Mouse (Mus musculus): Measurements from ENCODE around the gene Syt7. TPM values are rescaled to one million over a fixed set of nuclear protein-coding genes. Genes with fewer than 3 reads are reported as not detected.

The Syt7 gene
- polyA plus RNA-seq, 1 experiment from 2014 or later, result 12.0 TPM

DNA sequence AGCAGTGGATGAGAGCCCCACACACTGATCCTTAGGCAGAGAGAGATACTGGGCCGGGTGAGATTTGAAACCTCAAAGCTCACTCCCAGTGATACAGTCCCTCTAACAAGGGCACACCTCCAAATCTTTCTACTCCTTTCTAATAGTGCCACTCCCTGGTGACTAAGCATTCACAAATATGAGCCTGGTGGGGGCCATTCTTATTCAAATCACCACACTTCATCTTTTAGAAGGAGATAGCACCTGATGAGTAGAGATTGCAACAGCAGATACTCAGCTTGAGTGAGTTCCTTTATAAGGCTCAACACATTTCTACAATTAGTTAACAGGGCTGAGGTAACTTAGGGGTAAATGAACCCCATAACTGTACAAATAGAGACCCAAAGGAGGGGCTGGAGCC lies 15.7 kb upstream of the Syt7 start:
- Histone ChIP-seq H3K27ac (no peak overlapping the region), H3K4me1 (replicated peaks; ENCODE audit: control insufficient read depth, insufficient read depth, low read length) (no peaks in the 10 kb centered on the region), H3K9ac (no peak overlapping the region), H3K4me2 (replicated peaks) (no peak overlapping the region), H3K4me3 (replicated peaks; ENCODE audit: low read length) (no peak overlapping the region), H3K27me3 (ENCODE audit: control insufficient read depth, insufficient read depth, low read length) (no peaks in the 10 kb centered on the region), H3K9me3 (ENCODE audit: control insufficient read depth, low read length) (no peaks in the 10 kb centered on the region), H3K36me3 (replicated peaks; ENCODE audit: control insufficient read depth, insufficient read depth) (no peaks in the 10 kb centered on the region)
- ATAC-seq (ENCODE audit: low FRiP score) (no peak), DNase-seq (ENCODE audit: low spot score) (no peak)
- 69% methylated on average over 1 of the region's 1 CpGs for WGBS

DNA sequence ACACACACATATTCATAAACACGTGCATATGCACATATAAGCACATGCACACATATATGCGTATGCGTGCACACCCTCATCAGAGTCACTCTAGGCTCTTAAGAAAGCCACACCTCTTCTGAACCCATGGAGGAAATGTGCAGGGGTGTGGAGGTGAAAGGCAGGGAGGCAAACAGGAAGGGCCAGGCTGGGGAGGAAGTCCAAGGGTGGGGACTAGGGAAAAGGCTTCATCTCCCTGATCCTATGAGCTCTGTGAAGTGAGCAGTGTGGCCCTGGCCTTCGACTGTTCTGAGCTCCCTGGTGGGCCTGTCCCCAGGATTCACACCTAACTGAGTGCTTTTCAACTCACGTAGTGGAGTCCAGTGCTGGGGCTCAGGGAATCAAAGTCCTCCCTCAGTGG lies 13.6 kb upstream of the Syt7 start:
- H3K4me2 ChIP-seq (replicated peaks), result no peak overlapping the region

DNA sequence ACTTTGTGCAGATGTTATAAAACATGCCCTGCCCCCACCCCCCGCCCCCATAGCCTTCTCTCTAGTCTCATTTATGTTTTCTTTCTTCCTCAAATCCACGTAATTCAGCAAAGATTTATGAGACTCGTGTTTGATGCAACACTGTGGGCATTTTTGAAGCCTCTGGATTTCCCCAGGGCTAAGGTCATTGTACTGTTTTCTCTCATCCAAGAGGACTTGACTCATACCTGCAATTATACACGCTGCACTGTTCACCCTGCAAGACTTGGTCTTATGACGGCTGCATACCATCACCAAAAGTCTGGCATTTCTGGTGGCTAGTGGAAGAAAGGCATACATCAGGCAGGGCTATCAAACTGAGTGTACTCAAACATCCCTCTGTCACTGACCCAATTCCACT lies 8.9 kb upstream of the Syt7 start:
- Histone ChIP-seq H3K27me3 (ENCODE audit: control insufficient read depth, insufficient read depth, low read length) (0 out of 2 replicates have a peak, but pooled peaks cover 9% of the 10 kb centered on the region), H3K9ac (no peak overlapping the region), H3K4me3 (replicated peaks; ENCODE audit: low read length) (no peak overlapping the region), H3K4me1 (replicated peaks; ENCODE audit: control insufficient read depth, insufficient read depth, low read length) (no peaks in the 10 kb centered on the region), H3K9me3 (ENCODE audit: control insufficient read depth, low read length) (no peaks in the 10 kb centered on the region), H3K36me3 (replicated peaks; ENCODE audit: control insufficient read depth, insufficient read depth) (no peaks in the 10 kb centered on the region), H3K4me2 (replicated peaks) (no peak overlapping the region), H3K27ac (no peak overlapping the region)
- WGBS, result 90% methylated on average over 5 of the region's 5 CpGs
- DNase-seq (ENCODE audit: low spot score), result no peak
- no peak for ATAC-seq (ENCODE audit: low FRiP score)

More for the DNA sequence above, 13.6 kb upstream of the Syt7 start:
- no peak overlapping the region for H3K4me3 ChIP-seq (replicated peaks; ENCODE audit: low read length)
- H3K9ac ChIP-seq, result no peak overlapping the region
- no peaks in the 10 kb centered on the region for H3K4me1 ChIP-seq (replicated peaks; ENCODE audit: control insufficient read depth, insufficient read depth, low read length)
- ATAC-seq (ENCODE audit: low FRiP score), result no peak
- H3K36me3 ChIP-seq (replicated peaks; ENCODE audit: control insufficient read depth, insufficient read depth), result no peaks in the 10 kb centered on the region
- no peak overlapping the region for H3K27ac ChIP-seq
- H3K9me3 ChIP-seq (ENCODE audit: control insufficient read depth, low read length), result no peaks in the 10 kb centered on the region
- H3K27me3 ChIP-seq (ENCODE audit: control insufficient read depth, insufficient read depth, low read length), result no peaks in the 10 kb centered on the region
- 79% methylated on average over 5 of the region's 5 CpGs for WGBS
- DNase-seq (ENCODE audit: low spot score), result no peak

DNA sequence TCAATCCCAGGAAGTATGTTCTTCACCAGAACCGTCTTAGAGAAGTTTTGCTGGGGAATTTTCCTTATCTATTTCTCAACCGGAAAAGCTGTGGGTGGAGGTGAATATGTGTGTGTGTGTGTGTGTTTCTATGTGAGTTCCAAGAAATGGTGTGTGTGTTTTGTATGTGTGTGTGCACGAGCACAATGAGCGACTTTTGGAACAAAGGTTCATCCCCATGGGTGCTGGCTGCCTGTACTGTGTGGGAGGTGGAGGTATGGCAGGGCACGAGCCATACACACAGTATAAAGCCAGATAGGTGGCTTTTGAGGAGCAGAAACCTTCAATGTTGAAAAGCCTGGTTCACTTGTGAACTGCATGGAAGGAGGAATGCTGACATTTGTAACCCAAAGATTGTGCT lies 1.2 kb upstream of the Syt7 start:
- 85% methylated on average over 5 of the region's 5 CpGs for WGBS

DNA sequence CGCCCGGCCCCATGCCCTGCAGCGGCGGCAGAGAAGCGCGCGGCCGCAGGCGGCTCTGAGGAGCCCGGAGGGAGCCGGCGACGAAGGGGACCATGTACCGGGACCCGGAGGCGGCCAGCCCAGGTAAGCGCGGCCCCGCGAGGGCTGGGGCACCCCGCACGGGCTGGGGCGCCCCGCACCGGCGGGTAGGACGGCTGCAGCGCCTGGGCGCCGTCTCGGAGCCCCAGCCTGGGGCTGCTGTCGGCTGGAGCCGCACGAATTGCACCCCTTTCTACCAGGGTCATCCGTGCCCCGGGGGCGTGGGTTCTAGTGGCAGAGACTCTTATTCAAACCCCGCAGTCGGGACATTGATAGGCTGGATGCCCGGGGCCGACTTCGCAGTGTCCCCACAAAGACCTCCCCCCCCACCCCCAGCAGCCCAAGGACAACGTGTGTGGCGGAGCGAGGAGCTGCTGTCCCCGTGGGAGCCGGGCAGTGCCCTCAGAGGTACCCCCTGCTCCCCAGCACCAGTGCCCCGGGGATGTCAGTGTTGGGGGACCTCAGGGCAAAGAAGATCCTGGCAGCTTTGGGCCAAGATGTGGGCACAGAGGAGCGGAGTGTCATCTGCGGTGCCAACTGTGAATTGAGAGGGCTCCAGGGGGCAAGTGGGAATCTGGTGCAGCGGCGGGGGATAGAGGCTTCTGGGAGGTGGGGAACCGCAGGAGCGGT lies 655 bp downstream of the Syt7 start:
- DNase-seq (ENCODE audit: low spot score) (peak; percentile 26), ATAC-seq (ENCODE audit: low FRiP score) (peak; percentile 47)
- peaks cover 5% of the 10 kb centered on the region; the same call in 1 of the 2 replicates for H3K27me3 ChIP-seq (ENCODE audit: control insufficient read depth, insufficient read depth, low read length)
- H3K9ac ChIP-seq, result peak overlapping the region; percentile 89
- no peaks in the 10 kb centered on the region for H3K9me3 ChIP-seq (ENCODE audit: control insufficient read depth, low read length)
- H3K27ac ChIP-seq, result peak overlapping the region; percentile 54
- under 1% methylated on average over 52 of the region's 54 CpGs for WGBS
- H3K36me3 ChIP-seq (replicated peaks; ENCODE audit: control insufficient read depth, insufficient read depth), result no peaks in the 10 kb centered on the region
- H3K4me1 ChIP-seq (replicated peaks; ENCODE audit: control insufficient read depth, insufficient read depth, low read length), result peaks cover 26% of the 10 kb centered on the region
- H3K4me3 ChIP-seq (replicated peaks; ENCODE audit: low read length), result peak overlapping the region; percentile 77
- peak overlapping the region; percentile 74 for H3K4me2 ChIP-seq (replicated peaks)

More for the DNA sequence above, 1.2 kb upstream of the Syt7 start:
- no peak for ATAC-seq (ENCODE audit: low FRiP score)
- Histone ChIP-seq H3K4me1 (replicated peaks; ENCODE audit: control insufficient read depth, insufficient read depth, low read length) (peaks cover 14% of the 10 kb centered on the region), H3K4me3 (replicated peaks; ENCODE audit: low read length) (no peak overlapping the region), H3K27ac (no peak overlapping the region), H3K27me3 (ENCODE audit: control insufficient read depth, insufficient read depth, low read length) (peaks cover 14% of the 10 kb centered on the region; the same call in 1 of the 2 replicates), H3K9ac (no peak overlapping the region), H3K36me3 (replicated peaks; ENCODE audit: control insufficient read depth, insufficient read depth) (no peaks in the 10 kb centered on the region), H3K4me2 (replicated peaks) (no peak overlapping the region), H3K9me3 (ENCODE audit: control insufficient read depth, low read length) (no peaks in the 10 kb centered on the region)
- DNase-seq (ENCODE audit: low spot score), result no peak

DNA sequence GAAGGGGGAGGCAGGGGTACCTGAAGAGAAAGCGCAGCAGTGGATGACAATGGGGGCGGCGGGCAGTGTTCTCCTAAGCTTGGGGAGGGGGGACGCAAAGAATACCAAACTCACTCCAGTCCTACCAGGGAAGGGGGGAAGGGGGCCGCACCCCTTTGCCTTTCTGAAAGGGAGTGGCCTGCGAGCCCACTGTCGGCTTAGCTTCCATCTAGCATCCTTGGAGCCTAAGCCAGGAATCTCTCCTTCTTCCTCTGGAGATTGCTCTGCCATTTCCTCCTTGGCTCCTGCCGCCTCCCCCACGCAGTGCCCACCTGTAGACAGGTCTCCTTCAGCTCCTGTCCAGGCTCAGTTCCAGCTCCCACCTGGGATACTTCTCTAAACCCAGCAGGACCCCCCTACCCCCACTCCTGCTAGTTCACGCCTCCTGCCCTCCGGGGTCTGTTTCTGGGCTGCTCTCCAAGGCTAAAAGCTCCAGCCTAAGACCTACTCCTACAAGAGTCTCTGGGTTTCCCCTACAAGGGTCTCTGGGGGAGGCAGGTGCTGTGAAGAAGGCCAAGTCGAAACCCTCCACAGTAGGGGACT lies 1.3 kb downstream of the Syt7 start:
- peak overlapping the region; percentile 77 for H3K4me3 ChIP-seq (replicated peaks; ENCODE audit: low read length)
- 15% methylated on average over 12 of the region's 12 CpGs for WGBS
- peak overlapping the region; percentile 89 for H3K9ac ChIP-seq
- ATAC-seq (ENCODE audit: low FRiP score), result no peak
- peak overlapping the region; percentile 74 for H3K4me2 ChIP-seq (replicated peaks)
- peaks cover 5% of the 10 kb centered on the region; the same call in 1 of the 2 replicates for H3K27me3 ChIP-seq (ENCODE audit: control insufficient read depth, insufficient read depth, low read length)
- H3K27ac ChIP-seq, result no peak overlapping the region
- no peaks in the 10 kb centered on the region for H3K36me3 ChIP-seq (replicated peaks; ENCODE audit: control insufficient read depth, insufficient read depth)
- peaks cover 32% of the 10 kb centered on the region for H3K4me1 ChIP-seq (replicated peaks; ENCODE audit: control insufficient read depth, insufficient read depth, low read length)
- no peaks in the 10 kb centered on the region for H3K9me3 ChIP-seq (ENCODE audit: control insufficient read depth, low read length)
- DNase-seq (ENCODE audit: low spot score), result no peak

DNA sequence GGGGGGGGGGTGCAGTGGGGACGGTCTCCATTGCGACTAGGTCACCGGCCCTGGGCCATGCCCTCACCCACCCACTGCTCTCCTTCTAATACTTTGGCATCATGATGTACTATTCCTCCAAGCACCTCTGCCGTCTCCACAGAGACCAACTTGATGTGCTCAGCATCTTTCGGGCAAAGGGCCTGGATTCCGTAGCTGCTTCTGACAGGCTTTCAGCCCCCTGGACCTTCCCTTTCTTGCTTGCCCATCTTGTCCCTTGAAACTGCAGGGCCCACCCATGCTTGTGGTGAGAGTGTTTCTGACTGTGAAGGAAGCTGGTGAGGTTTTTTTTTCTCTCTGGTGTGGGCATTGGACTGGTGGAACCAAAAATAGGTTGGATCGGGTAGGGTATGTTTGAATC lies 2.1 kb downstream of the Syt7 start:
- H3K4me3 ChIP-seq (replicated peaks; ENCODE audit: low read length), result peak overlapping the region; percentile 77; the same call in 1 of the 2 replicates
- H3K27me3 ChIP-seq (ENCODE audit: control insufficient read depth, insufficient read depth, low read length), result peaks cover 5% of the 10 kb centered on the region; the same call in 1 of the 2 replicates
- H3K36me3 ChIP-seq (replicated peaks; ENCODE audit: control insufficient read depth, insufficient read depth), result no peaks in the 10 kb centered on the region
- no peaks in the 10 kb centered on the region for H3K9me3 ChIP-seq (ENCODE audit: control insufficient read depth, low read length)
- H3K9ac ChIP-seq, result no peak overlapping the region
- H3K4me1 ChIP-seq (replicated peaks; ENCODE audit: control insufficient read depth, insufficient read depth, low read length), result peaks cover 37% of the 10 kb centered on the region
- ATAC-seq (ENCODE audit: low FRiP score) (no peak), DNase-seq (ENCODE audit: low spot score) (no peak)
- H3K4me2 ChIP-seq (replicated peaks), result peak overlapping the region; percentile 74
- H3K27ac ChIP-seq, result no peak overlapping the region
- 77% methylated on average over 7 of the region's 7 CpGs for WGBS

DNA sequence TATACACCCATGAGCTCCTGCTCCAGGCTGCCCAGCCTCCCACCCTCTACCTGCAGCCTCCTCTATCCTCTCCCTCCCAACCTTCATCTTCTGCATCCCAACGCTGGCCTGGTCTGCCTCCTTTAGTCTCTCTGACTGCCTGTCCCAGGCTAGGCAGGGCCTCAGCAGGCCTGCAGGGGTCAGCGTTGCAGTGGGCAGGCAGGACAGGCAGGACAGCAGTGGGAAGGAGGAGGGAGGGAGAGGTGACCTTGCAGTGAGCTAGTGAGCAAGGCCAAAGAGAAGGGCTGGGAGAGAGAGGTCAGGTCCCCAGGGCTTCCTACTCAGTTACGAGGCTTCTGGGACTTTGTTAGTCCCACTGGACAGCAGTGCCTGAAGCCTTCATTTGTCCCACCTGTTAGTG lies 3.1 kb downstream of the Syt7 start:
- ATAC-seq (ENCODE audit: low FRiP score) (no peak), DNase-seq (ENCODE audit: low spot score) (no peak)
- Histone ChIP-seq H3K4me2 (replicated peaks) (no peak overlapping the region), H3K4me1 (replicated peaks; ENCODE audit: control insufficient read depth, insufficient read depth, low read length) (peaks cover 37% of the 10 kb centered on the region), H3K36me3 (replicated peaks; ENCODE audit: control insufficient read depth, insufficient read depth) (no peaks in the 10 kb centered on the region), H3K27ac (no peak overlapping the region), H3K9ac (no peak overlapping the region), H3K4me3 (replicated peaks; ENCODE audit: low read length) (no peak overlapping the region), H3K9me3 (ENCODE audit: control insufficient read depth, low read length) (no peaks in the 10 kb centered on the region), H3K27me3 (ENCODE audit: control insufficient read depth, insufficient read depth, low read length) (peaks cover 5% of the 10 kb centered on the region; the same call in 1 of the 2 replicates)
- 24% methylated on average over 3 of the region's 3 CpGs for WGBS

DNA sequence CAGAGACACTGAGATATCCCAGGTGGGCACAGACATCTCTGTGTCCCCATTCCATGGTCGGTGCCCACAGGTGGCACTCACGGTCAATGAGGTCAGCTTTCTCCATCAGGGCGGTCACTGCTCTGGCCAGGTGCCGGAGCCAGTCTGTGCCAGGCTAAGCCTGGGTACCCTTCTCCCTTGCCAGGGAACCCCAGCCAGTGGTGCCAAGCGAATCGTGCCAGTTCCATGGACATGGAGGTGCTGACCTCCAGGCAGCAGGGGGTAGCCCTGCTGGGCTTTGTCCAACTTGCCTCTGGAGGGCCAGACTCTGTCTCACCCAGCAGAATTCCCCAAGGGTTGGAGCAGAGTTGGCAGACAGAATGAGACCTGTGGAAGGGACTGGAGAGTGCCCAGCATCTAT lies 4.6 kb downstream of the Syt7 start:
- Histone ChIP-seq H3K36me3 (replicated peaks; ENCODE audit: control insufficient read depth, insufficient read depth) (no peaks in the 10 kb centered on the region), H3K4me2 (replicated peaks) (peak overlapping the region; percentile 28; the same call in 1 of the 2 replicates), H3K4me1 (replicated peaks; ENCODE audit: control insufficient read depth, insufficient read depth, low read length) (peaks cover 36% of the 10 kb centered on the region), H3K9me3 (ENCODE audit: control insufficient read depth, low read length) (no peaks in the 10 kb centered on the region), H3K27ac (no peak overlapping the region), H3K27me3 (ENCODE audit: control insufficient read depth, insufficient read depth, low read length) (no peaks in the 10 kb centered on the region), H3K9ac (0 out of 2 replicates have a peak overlapping the region, but pooled peaks have one; percentile 17), H3K4me3 (replicated peaks; ENCODE audit: low read length) (no peak overlapping the region)
- ATAC-seq (ENCODE audit: low FRiP score) (no peak), DNase-seq (ENCODE audit: low spot score) (no peak)
- WGBS, result 81% methylated on average over 6 of the region's 6 CpGs

Data from hindbrain, embryonic 14.5 days (tissue).